8 mouse cellular contexts compared by ENCODE assay signal in the genomic region with DNA sequence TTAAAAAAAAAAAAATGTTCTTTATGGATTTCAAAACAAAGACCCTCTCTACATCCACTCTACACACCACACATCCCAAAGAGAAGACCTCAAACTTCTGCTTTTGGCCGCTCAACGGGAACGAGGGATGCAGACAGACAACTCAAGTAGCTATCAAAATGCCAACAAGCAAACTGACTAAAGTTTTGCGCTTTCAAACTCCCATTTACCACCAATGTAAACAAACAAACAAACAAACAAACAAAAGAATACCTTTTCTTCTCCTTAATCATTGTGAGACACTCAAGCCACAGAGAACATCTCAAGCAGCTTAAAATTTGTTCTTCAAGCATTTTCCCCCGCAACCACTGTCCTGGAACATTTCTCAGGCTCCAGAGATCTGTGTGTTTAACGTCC. TPM values are rescaled to one million over a fixed set of nuclear protein-coding genes. Genes with fewer than 3 reads are reported as not detected.
DNase-seq lines count a peak whose midpoint lies in the region; ATAC-seq lines count a peak whose summit lies in the region.

No protein-coding gene starts in this region.

- no peaks in the 10 kb centered on the region for H3K4me1 ChIP-seq in kidney, embryonic 14.5 days (ENCODE audit: control insufficient read depth, insufficient read depth, low read length)
- peaks cover 5% of the 10 kb centered on the region for H3K4me1 ChIP-seq in midbrain, embryonic 16.5 days (ENCODE audit: control insufficient read depth, insufficient read depth, low read length)

- peak overlapping the region; percentile 88 for H3K4me2 ChIP-seq in kidney, embryonic 14.5 days (replicated peaks; ENCODE audit: low read depth, low read length)
- peak overlapping the region; percentile 85 for H3K4me2 ChIP-seq in midbrain, embryonic 16.5 days (ENCODE audit: low read length)

- H3K9me3 ChIP-seq in kidney, embryonic 14.5 days (ENCODE audit: control insufficient read depth, low read length): no peaks in the 10 kb centered on the region
- H3K9me3 ChIP-seq in midbrain, embryonic 16.5 days (replicated peaks; ENCODE audit: control insufficient read depth, low read length, poor library complexity, severe bottlenecking): no peaks in the 10 kb centered on the region

- no peak for DNase-seq in kidney, adult 8-10 months
- DNase-seq in induced T-regulatory cell, adult 2 months (ENCODE audit: low read depth): peak; percentile 1
- no peak for DNase-seq in layer of hippocampus, adult 11-12 months (ENCODE audit: low spot score)
- no peak for DNase-seq in cerebellum, adult 11 months
- DNase-seq in adrenal gland, postnatal 14 days: no peak

- peak overlapping the region; percentile 67 for H3K4me3 ChIP-seq in kidney, embryonic 14.5 days (ENCODE audit: low read length)
- H3K4me3 ChIP-seq in midbrain, embryonic 16.5 days (ENCODE audit: low read depth, low read length): peak overlapping the region; percentile 56

- ATAC-seq in kidney, embryonic 14.5 days (ENCODE audit: low FRiP score, low TSS enrichment): no peak
- peak; percentile 29; the same call in 1 of the 2 replicates for ATAC-seq in common myeloid progenitor, adult 5-6 weeks (replicated peaks; ENCODE audit: low read depth, poor library complexity, severe bottlenecking)
- no peak for ATAC-seq in midbrain, embryonic 16.5 days

- no peaks in the 10 kb centered on the region for H3K36me3 ChIP-seq in kidney, embryonic 14.5 days (ENCODE audit: control insufficient read depth, insufficient read depth, low read length)
- H3K36me3 ChIP-seq in midbrain, embryonic 16.5 days (ENCODE audit: control insufficient read depth, insufficient read depth, low read length): no peaks in the 10 kb centered on the region

- H3K27me3 ChIP-seq in kidney, embryonic 14.5 days (ENCODE audit: control insufficient read depth, insufficient read depth, low read length): no peaks in the 10 kb centered on the region
- H3K27me3 ChIP-seq in midbrain, embryonic 16.5 days (ENCODE audit: control insufficient read depth, insufficient read depth, low read depth, low read length): no peaks in the 10 kb centered on the region; the same call in 1 of the 2 replicates

- H3K9ac ChIP-seq in kidney, embryonic 14.5 days (ENCODE audit: low read depth, low read length): peak overlapping the region; percentile 61; the same call in 1 of the 2 replicates
- peak overlapping the region; percentile 63 for H3K9ac ChIP-seq in midbrain, embryonic 16.5 days (ENCODE audit: low read depth, low read length)

- H3K27ac ChIP-seq in kidney, embryonic 14.5 days (ENCODE audit: low read depth, low read length): no peak overlapping the region
- no peak overlapping the region for H3K27ac ChIP-seq in midbrain, embryonic 16.5 days (ENCODE audit: low read length)

- 8% methylated on average over 6 of the region's 6 CpGs for WGBS in kidney, embryonic 14.5 days
- 14% methylated on average over 6 of the region's 6 CpGs for WGBS in midbrain, embryonic 16.5 days

RNA-seq across cellular contexts. Expression of a gene that starts 0.8 kb away (rescaled TPM):
- 1.4 and 1.8 TPM in 2 replicates for polyA plus RNA-seq in kidney, embryonic 14.5 days (2014; fragmentation: Nextera tagmentation; extraction: Ambion mirVana)
- total RNA-seq in common myeloid progenitor, adult 5-6 weeks (2017): 5.7 and 6.2 TPM in 2 replicates
- polyA plus RNA-seq in midbrain, embryonic 16.5 days (2015; fragmentation: Nextera tagmentation; extraction: Ambion mirVana): 0.37 and 1.1 TPM in 2 replicates
- total RNA-seq in adrenal gland, postnatal 14 days (2021): 0.63 and 1.1 TPM in 2 replicates

RNA-seq across cellular contexts. Expression of a gene that starts 34.6 kb away (rescaled TPM):
- polyA plus RNA-seq in kidney, embryonic 14.5 days (2014; fragmentation: Nextera tagmentation; extraction: Ambion mirVana): not detected in 2 replicates
- total RNA-seq in common myeloid progenitor, adult 5-6 weeks (2017): not detected in 2 replicates
- polyA plus RNA-seq in midbrain, embryonic 16.5 days (2015; fragmentation: Nextera tagmentation; extraction: Ambion mirVana): not detected in 2 replicates
- not detected in 2 replicates for total RNA-seq in adrenal gland, postnatal 14 days (2021)

RNA-seq across cellular contexts. Expression of a gene that starts 55.0 kb away (rescaled TPM):
- polyA plus RNA-seq in kidney, embryonic 14.5 days (2014; fragmentation: Nextera tagmentation; extraction: Ambion mirVana): 29.6 and 49.3 TPM in 2 replicates
- total RNA-seq in common myeloid progenitor, adult 5-6 weeks (2017): 30.6 and 31.2 TPM in 2 replicates
- 18.7 and 19.6 TPM in 2 replicates for polyA plus RNA-seq in midbrain, embryonic 16.5 days (2015; fragmentation: Nextera tagmentation; extraction: Ambion mirVana)
- total RNA-seq in adrenal gland, postnatal 14 days (2021): 140 and 156 TPM in 2 replicates

RNA-seq across cellular contexts. Expression of a gene that starts 55.3 kb away (rescaled TPM):
- polyA plus RNA-seq in kidney, embryonic 14.5 days (2014; fragmentation: Nextera tagmentation; extraction: Ambion mirVana): 33.8 and 47.9 TPM in 2 replicates
- total RNA-seq in common myeloid progenitor, adult 5-6 weeks (2017): 59.5 and 60.1 TPM in 2 replicates
- polyA plus RNA-seq in midbrain, embryonic 16.5 days (2015; fragmentation: Nextera tagmentation; extraction: Ambion mirVana): 8.5 and 9.0 TPM in 2 replicates
- total RNA-seq in adrenal gland, postnatal 14 days (2021): 7.7 and 8.4 TPM in 2 replicates
